Mouse (Mus musculus): ENCODE measurements around the gene Hist3h2ba. TPM values are rescaled to one million over a fixed set of nuclear protein-coding genes. Genes with fewer than 3 reads are reported as not detected.

Gene Hist3h2ba
- total RNA-seq, 2 experiments from 2014 or later: 58.4 to 77.5 TPM

- DNase-seq (ENCODE audit: low spot score in 2 of 2): no peak
Observed at GRCm38 (mm10) chr11:58982471-58983097, 33.9 kb downstream of the Hist3h2ba start.

- DNase-seq (ENCODE audit: low spot score in 2 of 2): no peak
Observed at GRCm38 (mm10) chr11:58983691-58984341, 35.1 kb downstream of the Hist3h2ba start.

- DNase-seq (ENCODE audit: low spot score in 2 of 2): no peak
Observed at GRCm38 (mm10) chr11:58984657-58985056, 35.9 kb downstream of the Hist3h2ba start.

GRCm38 (mm10) chr11:58985299-58985917 lies 36.7 kb downstream of the Hist3h2ba start:
- no peak for DNase-seq (ENCODE audit: low spot score in 2 of 2)

GRCm38 (mm10) chr11:58989166-58989565 lies 40.4 kb downstream of the Hist3h2ba start:
- DNase-seq (ENCODE audit: low spot score in 2 of 2): no peak

GRCm38 (mm10) chr11:58990141-58990540 lies 41.4 kb downstream of the Hist3h2ba start:
- DNase-seq (ENCODE audit: low spot score in 2 of 2): no peak

GRCm38 (mm10) chr11:58990794-58991193 lies 42.1 kb downstream of the Hist3h2ba start:
- DNase-seq (ENCODE audit: low spot score in 2 of 2): no peak

GRCm38 (mm10) chr11:58991911-58992310 lies 43.2 kb downstream of the Hist3h2ba start:
- DNase-seq (ENCODE audit: low spot score in 2 of 2): no peak

- no peak for DNase-seq (ENCODE audit: low spot score in 2 of 2)
Observed at GRCm38 (mm10) chr11:58993091-58993670, 44.5 kb downstream of the Hist3h2ba start.

GRCm38 (mm10) chr11:58994337-58994826 lies 45.7 kb downstream of the Hist3h2ba start:
- no peak for DNase-seq (ENCODE audit: low spot score in 2 of 2)

GRCm38 (mm10) chr11:58995061-58995806 lies 46.5 kb downstream of the Hist3h2ba start:
- DNase-seq (ENCODE audit: low spot score in 2 of 2): no peak

GRCm38 (mm10) chr11:58995807-58996370 lies 47.2 kb downstream of the Hist3h2ba start:
- no peak for DNase-seq (ENCODE audit: low spot score in 2 of 2)

GRCm38 (mm10) chr11:58997541-58997940 lies 48.8 kb downstream of the Hist3h2ba start:
- DNase-seq (ENCODE audit: low spot score in 2 of 2): no peak

Small RNA genes within 50 kb of the gene (microRNA-seq; reads per million reads assigned to microRNA genes)
- gene Gm44313: not detected

Other genes starting within 250 kb of the Hist3h2ba start
- not detected for gene Olfr319, start 249.8 kb upstream of the Hist3h2ba start, total RNA-seq (2021)
- gene Olfr318, start 224.9 kb upstream of the Hist3h2ba start, total RNA-seq (2021): not detected
- gene Olfr317, start 209.7 kb upstream of the Hist3h2ba start, total RNA-seq (2021): not detected
- gene Olfr316, start 196.2 kb upstream of the Hist3h2ba start, total RNA-seq (2021): not detected
- not detected for gene Olfr315, start 175.7 kb upstream of the Hist3h2ba start, total RNA-seq (2021)
- gene Olfr314, start 166.0 kb upstream of the Hist3h2ba start, total RNA-seq (2021): not detected
- gene Fam183b, start 147.0 kb upstream of the Hist3h2ba start, total RNA-seq (2021): 1 to 10 TPM; 4.8 to 6.0 TPM
- gene Olfr313, start 133.9 kb upstream of the Hist3h2ba start, total RNA-seq (2021): not detected
- gene Olfr312, start 119.7 kb upstream of the Hist3h2ba start, total RNA-seq (2021): not detected
- gene Olfr311, start 109.7 kb upstream of the Hist3h2ba start, total RNA-seq (2021): not detected
- gene Gm12258, start 101.8 kb upstream of the Hist3h2ba start, total RNA-seq (2021): 10 to 100 TPM; 12.7 to 13.3 TPM
- gene 2810021J22Rik, start 81.7 kb upstream of the Hist3h2ba start, total RNA-seq (2021): 10 to 100 TPM; 10.8 to 12.0 TPM
- gene Zfp39, start 44.7 kb upstream of the Hist3h2ba start, total RNA-seq (2021): 1 to 10 TPM; 7.3 to 8.9 TPM
- gene Btnl10, start 31.0 kb upstream of the Hist3h2ba start, total RNA-seq (2021): 1 to 10 TPM; 2.7 to 4.9 TPM
- 100 to 1,000 TPM; 171 to 181 TPM for gene Rnf187, start 10.0 kb upstream of the Hist3h2ba start, total RNA-seq (2021)
- 10 to 100 TPM; 47.6 to 64.4 TPM for gene Hist3h2a, start 5.8 kb downstream of the Hist3h2ba start, total RNA-seq (2021)
- under 1 TPM; 0.08 to 0.36 TPM for gene Trim17, start 5.8 kb downstream of the Hist3h2ba start, total RNA-seq (2021)
- gene Trim11, start 29.2 kb downstream of the Hist3h2ba start, total RNA-seq (2021): 10 to 100 TPM; 34.1 to 34.8 TPM
- 10 to 100 TPM in 1 of 2 experiments, 1 to 10 TPM in 1; 9.0 to 22.3 TPM for gene Obscn, start 187.5 kb downstream of the Hist3h2ba start, total RNA-seq (2021)
- 10 to 100 TPM; 17.7 to 18.4 TPM for gene Iba57, start 214.8 kb downstream of the Hist3h2ba start, total RNA-seq (2021)
- under 1 TPM; 0.59 to 0.62 TPM for gene Gjc2, start 234.3 kb downstream of the Hist3h2ba start, total RNA-seq (2021)
- 10 to 100 TPM; 58.9 to 62.8 TPM for gene Guk1, start 243.3 kb downstream of the Hist3h2ba start, total RNA-seq (2021)

Data from adrenal gland, postnatal 4 days (tissue).